Mouse (Mus musculus) MEL (cell line): ENCODE results near the gene Rbm12. TPM values are rescaled to one million over a fixed set of nuclear protein-coding genes. Genes with fewer than 3 reads are reported as not detected.

Experiments
- DNase-seq: peaks from one replicate; pipeline ENCODE4 v3.0.0; 2011; ENCODE audit warnings: low read depth, low spot score
- H3K27ac ChIP-seq: 2 replicates; pipeline ENCODE4 v1.5.1; 2012; ENCODE audit warnings: low read depth, mild to moderate bottlenecking, control low read depth, low read length, moderate library complexity; ENCODE audit not compliant: control insufficient read depth
- H3K27me3 ChIP-seq, 2 experiments: fragments of 150-350 bp in 1 of 2; sonication (generic) in 1 of 2; 2 replicates each; pipeline ENCODE4 v1.6.1; 2012; ENCODE audit warnings: low read length in 2 of 2, mild to moderate bottlenecking in 2 of 2, improper control_type of control experiment in 1 of 2, moderate library complexity in 1 of 2; ENCODE audit not compliant: insufficient read depth in 2 of 2, control insufficient read depth in 1 of 2
- H3K36me3 ChIP-seq, 2 experiments: 2 replicates each; pipeline ENCODE4 v1.6.1; 2012 to 2014; ENCODE audit warnings: low read length in 2 of 2, improper control_type of control experiment in 1 of 2, inconsistent platforms in 1 of 2, mild to moderate bottlenecking in 1 of 2; ENCODE audit not compliant: insufficient read depth in 2 of 2, control insufficient read depth in 1 of 2
- H3K4me1 ChIP-seq, 2 experiments: fragments of 150-350 bp in 1 of 2; sonication (generic) in 1 of 2; 2 replicates each; pipeline ENCODE4 v1.6.1; 2012; ENCODE audit warnings: low read length in 2 of 2, improper control_type of control experiment in 1 of 2, mild to moderate bottlenecking in 1 of 2; ENCODE audit not compliant: insufficient read depth in 2 of 2, control insufficient read depth in 1 of 2
- H3K4me3 ChIP-seq, 2 experiments: fragments of 150-350 bp in 1 of 2; sonication (generic) in 1 of 2; 2 replicates each; pipeline ENCODE4 v1.5.1; 2012; ENCODE audit warnings: low read depth in 2 of 2, low read length in 2 of 2, mild to moderate bottlenecking in 2 of 2, moderate library complexity in 2 of 2, control low read depth in 1 of 2, improper control_type of control experiment in 1 of 2; ENCODE audit not compliant: control insufficient read depth in 1 of 2, insufficient read depth in 1 of 2
- H3K79me2 ChIP-seq: 2 replicates; pipeline ENCODE4 v1.6.1; 2012; ENCODE audit warnings: mild to moderate bottlenecking, low read length, moderate library complexity; ENCODE audit not compliant: control insufficient read depth, poor library complexity, insufficient read depth
- H3K9ac ChIP-seq: 2 replicates; pipeline ENCODE4 v1.6.1; 2012; ENCODE audit warnings: low read depth, mild to moderate bottlenecking, control low read depth, low read length, moderate library complexity; ENCODE audit not compliant: control insufficient read depth, poor library complexity, severe bottlenecking
- H3K9me3 ChIP-seq: fragments of 150-350 bp; sonication (generic); replicated peaks from 2 replicates; pipeline ENCODE4 v1.6.1; 2012; ENCODE audit warnings: mild to moderate bottlenecking, low read length, improper control_type of control experiment, moderate library complexity; ENCODE audit not compliant: insufficient read depth
- CHD1 ChIP-seq: IDR thresholded peaks from 2 replicates; pipeline ENCODE4 v1.6.1; 2012; ENCODE audit warnings: low read depth, mild to moderate bottlenecking, inconsistent platforms, low read length, improper control_type of control experiment
- CHD2 ChIP-seq: IDR thresholded peaks from 2 replicates; pipeline ENCODE4 v1.6.1; 2011; ENCODE audit warnings: low read length, improper control_type of control experiment
- E2F4 ChIP-seq: IDR thresholded peaks from 2 replicates; pipeline ENCODE4 v1.6.1; 2011; ENCODE audit warnings: low read depth, low read length, improper control_type of control experiment, borderline replicate concordance
- ELF1 ChIP-seq: IDR thresholded peaks from 2 replicates; pipeline ENCODE4 v1.6.1; 2014; ENCODE audit warnings: low read depth, mild to moderate bottlenecking, inconsistent platforms, low read length, improper control_type of control experiment, moderate library complexity
- ETS1 ChIP-seq: IDR thresholded peaks from 2 replicates; pipeline ENCODE4 v1.6.1; 2012; ENCODE audit warnings: low read depth, mild to moderate bottlenecking, inconsistent platforms, low read length, improper control_type of control experiment, moderate library complexity
- GABPA ChIP-seq: IDR thresholded peaks from 2 replicates; pipeline ENCODE4 v1.6.1; 2012; ENCODE audit warnings: low read depth, mild to moderate bottlenecking, inconsistent platforms, low read length, improper control_type of control experiment, moderate library complexity
- GATA1 ChIP-seq: IDR thresholded peaks from 2 replicates; pipeline ENCODE4 v1.6.1; 2011; ENCODE audit warnings: low read depth, low read length, improper control_type of control experiment
- MAFK ChIP-seq: IDR thresholded peaks from 2 replicates; pipeline ENCODE4 v1.6.1; 2011; ENCODE audit warnings: low read depth, mild to moderate bottlenecking, low read length, improper control_type of control experiment, borderline replicate concordance
- MAX ChIP-seq: IDR thresholded peaks from 2 replicates; pipeline ENCODE4 v1.6.1; 2011; ENCODE audit warnings: low read length, improper control_type of control experiment
- POLR2A ChIP-seq, 2 experiments: IDR thresholded peaks; 2 replicates each; pipeline ENCODE4 v1.6.1; 2011 to 2012; ENCODE audit warnings: low read length in 2 of 2, mild to moderate bottlenecking in 2 of 2, control low read depth in 1 of 2, improper control_type of control experiment in 1 of 2, low read depth in 1 of 2, moderate library complexity in 1 of 2; ENCODE audit not compliant: control insufficient read depth in 1 of 2, insufficient read depth in 1 of 2, poor library complexity in 1 of 2
- POLR2AphosphoS2 ChIP-seq: IDR thresholded peaks from 2 replicates; pipeline ENCODE4 v1.6.1; 2011; ENCODE audit warnings: low read length, improper control_type of control experiment
- RAD21 ChIP-seq: IDR thresholded peaks from 2 replicates; pipeline ENCODE4 v1.6.1; 2011; ENCODE audit warnings: mild to moderate bottlenecking, low read depth, low read length, improper control_type of control experiment
- RCOR1 ChIP-seq: IDR thresholded peaks from 2 replicates; pipeline ENCODE4 v1.6.1; 2012; ENCODE audit warnings: low read depth, mild to moderate bottlenecking, inconsistent platforms, low read length, improper control_type of control experiment
- TBP ChIP-seq: IDR thresholded peaks from 2 replicates; pipeline ENCODE4 v1.8.0; 2011; ENCODE audit warnings: low read depth, low read length, improper control_type of control experiment
- TCF12 ChIP-seq: IDR thresholded peaks from 2 replicates; pipeline ENCODE4 v1.6.1; 2014; ENCODE audit warnings: low read depth, mild to moderate bottlenecking, inconsistent platforms, low read length, improper control_type of control experiment, moderate library complexity
- UBTF ChIP-seq: IDR thresholded peaks from 2 replicates; pipeline ENCODE4 v1.6.1; 2012; ENCODE audit warnings: low read depth, mild to moderate bottlenecking, inconsistent platforms, low read length, improper control_type of control experiment, moderate library complexity, borderline replicate concordance; ENCODE audit not compliant: insufficient read depth
- USF1 ChIP-seq: IDR thresholded peaks from 2 replicates; pipeline ENCODE4 v1.6.1; 2014; ENCODE audit warnings: low read depth, mild to moderate bottlenecking, inconsistent platforms, low read length, improper control_type of control experiment, moderate library complexity
- ZC3H11A ChIP-seq: IDR thresholded peaks from 2 replicates; pipeline ENCODE4 v1.6.1; 2012; ENCODE audit warnings: low read depth, mild to moderate bottlenecking, inconsistent platforms, low read length, improper control_type of control experiment
- polyA plus RNA-seq, 2 experiments: library from polyadenylated mRNA; stranded (reverse) in 1 of 2; unstranded in 1 of 2; fragments of >175 nt in 1 of 2; fragments of >200 nt in 1 of 2; gene quantifications; 2 replicates each; pipeline versions ENCODE4 v1.2.1 to v1.2.4; 2012; ENCODE audit warnings: low replicate concordance in 2 of 2, low read depth in 1 of 2; ENCODE audit not compliant: insufficient read length in 2 of 2, insufficient read depth in 1 of 2, missing spikeins in 1 of 2
- total RNA-seq: library from RNA; depleted of rRNA; stranded (reverse); fragments of 300-350 nt; gene quantifications from 2 replicates; pipeline ENCODE4 v1.2.3, GENCODE M21; 2012

The Rbm12 gene
- total and polyA plus RNA-seq, 3 experiments: 13.4 to 42.5 (median 28.8) TPM

GRCm38 (mm10) chr2:156078421-156079182 is 33.2 kb downstream of the Rbm12 start:
- DNase-seq: no peak
- H3K36me3 ChIP-seq: peaks cover 2 to 9% of the 10 kb centered on the region in 2 experiments; a peak in 3 of 4 replicates

GRCm38 (mm10) chr2:156077461-156077860 is 34.3 kb downstream of the Rbm12 start:
- H3K9me3 ChIP-seq: no peaks in the 10 kb centered on the region
- no peak for DNase-seq
- no peak overlapping the region for H3K9ac ChIP-seq
- H3K79me2 ChIP-seq: no peaks in the 10 kb centered on the region
- H3K4me1 ChIP-seq: no peaks in the 10 kb centered on the region
- H3K36me3 ChIP-seq: peaks cover 0 to 12% of the 10 kb centered on the region in 2 experiments; a peak in 2 of 4 replicates
- no peak overlapping the region for H3K27ac ChIP-seq
- H3K27me3 ChIP-seq: no peaks in the 10 kb centered on the region
- TF ChIP-seq RCOR1 (no peak), POLR2AphosphoS2 (no peak), TBP (no peak), ZC3H11A (no peak), E2F4 (no peak), UBTF (no peak), MAFK (no peak), POLR2A (IDR thresholded peaks at IDR 0.05; ENCODE audit: control insufficient read depth in 1 of 2, insufficient read depth in 1 of 2, low read depth in 1 of 2, low read length in 2 of 2, poor library complexity in 1 of 2) (no peak), RAD21 (no peak; the same call in 1 of the 2 replicates), CHD1 (no peak)
- no peak overlapping the region for H3K4me3 ChIP-seq

More at GRCm38 (mm10) chr2:156078421-156079182, 33.2 kb downstream of the Rbm12 start:
- TF ChIP-seq GATA1: no peak
- no peak for TF ChIP-seq GABPA
- no peak for TF ChIP-seq MAX
- no peak overlapping the region for H3K4me3 ChIP-seq
- no peak overlapping the region for H3K27ac ChIP-seq
- no peaks in the 10 kb centered on the region for H3K79me2 ChIP-seq
- H3K4me1 ChIP-seq: no peaks in the 10 kb centered on the region
- no peaks in the 10 kb centered on the region for H3K27me3 ChIP-seq
- H3K9ac ChIP-seq: no peak overlapping the region
- H3K9me3 ChIP-seq: no peaks in the 10 kb centered on the region

- no peaks in the 10 kb centered on the region for H3K4me1 ChIP-seq
- H3K4me3 ChIP-seq: no peak overlapping the region
- H3K36me3 ChIP-seq: peaks cover 0 to 14% of the 10 kb centered on the region in 2 experiments; a peak in 2 of 4 replicates
- H3K9ac ChIP-seq: no peak overlapping the region
- H3K79me2 ChIP-seq: no peaks in the 10 kb centered on the region
- TF ChIP-seq CHD2 (no peak), TBP (no peak), ELF1 (no peak), E2F4 (no peak), POLR2A (IDR thresholded peaks at IDR 0.05; ENCODE audit: control insufficient read depth in 1 of 2, insufficient read depth in 1 of 2, low read depth in 1 of 2, low read length in 2 of 2, poor library complexity in 1 of 2) (no peak), TCF12 (no peak), ETS1 (no peak), USF1 (no peak)
- DNase-seq: no peak
- H3K27ac ChIP-seq: no peak overlapping the region
- H3K9me3 ChIP-seq: no peaks in the 10 kb centered on the region
- no peaks in the 10 kb centered on the region for H3K27me3 ChIP-seq
Observed at GRCm38 (mm10) chr2:156073725-156074124, 38.1 kb downstream of the Rbm12 start.
